Mouse (Mus musculus) c-Kit-positive CD71-positive TER-119-positive erythroid progenitor cells, embryonic 14.5 days (primary cell): ENCODE results near the gene Pnkd.
"Not testable (repeated sequence)": the region's sequence is repeated elsewhere in the genome, so short reads cannot be mapped to it uniquely, and the experiment has no call there.

ENCODE experiments used
- DNase-seq: peaks from one replicate; pipeline ENCODE4 v3.0.0-alpha.2; 2013; ENCODE audit warnings: low spot score

Gene Pnkd

DNA sequence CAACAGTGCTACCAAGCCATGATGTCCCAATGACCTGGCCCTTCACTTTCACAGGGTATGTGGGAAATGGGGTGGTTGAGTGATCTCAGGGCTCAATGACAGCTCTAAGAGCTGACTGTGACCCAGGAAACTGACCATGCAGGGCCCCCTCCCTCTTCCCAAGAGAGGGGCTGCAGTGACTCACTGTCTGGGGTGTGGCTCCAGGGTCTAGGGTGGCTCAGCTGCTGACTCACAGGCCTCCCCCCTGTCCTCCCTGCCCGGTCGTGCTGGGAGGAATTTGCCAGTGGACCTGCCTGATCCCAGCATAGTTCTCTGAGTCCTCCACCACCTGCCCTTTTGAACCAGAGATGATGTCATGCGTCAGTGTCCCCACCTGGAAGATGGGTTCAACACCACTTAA lies 12.5 kb downstream of the Pnkd start:
- no peak for DNase-seq

DNA sequence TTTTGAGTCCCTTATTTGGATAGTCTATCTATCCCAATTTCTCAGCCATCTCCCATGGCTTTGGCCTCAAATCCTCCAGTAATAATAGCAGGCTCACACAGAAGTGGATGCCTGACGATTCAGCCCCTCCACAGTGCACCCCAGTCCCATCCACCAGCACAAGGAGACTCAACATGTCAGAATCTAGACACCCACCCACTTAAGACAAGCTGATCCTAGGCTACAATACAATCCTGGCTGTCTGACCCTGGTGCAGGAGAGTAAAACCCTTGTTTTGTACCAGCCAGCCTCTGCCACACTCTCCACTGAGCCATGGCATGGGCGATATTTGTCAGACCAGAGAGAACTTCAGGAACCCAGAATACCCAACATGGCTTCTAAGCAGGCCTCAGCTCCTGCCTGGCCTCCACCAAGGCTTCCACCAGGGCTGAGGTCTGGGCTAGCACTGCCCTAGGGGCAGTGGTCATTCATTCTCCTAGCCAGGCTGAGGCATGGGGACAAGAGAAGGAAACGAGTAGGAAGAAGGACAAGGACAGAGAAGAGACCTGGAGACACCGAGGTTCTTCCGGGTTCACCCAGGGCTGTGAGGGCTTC lies 13.5 kb downstream of the Pnkd start:
- DNase-seq: no peak

DNA sequence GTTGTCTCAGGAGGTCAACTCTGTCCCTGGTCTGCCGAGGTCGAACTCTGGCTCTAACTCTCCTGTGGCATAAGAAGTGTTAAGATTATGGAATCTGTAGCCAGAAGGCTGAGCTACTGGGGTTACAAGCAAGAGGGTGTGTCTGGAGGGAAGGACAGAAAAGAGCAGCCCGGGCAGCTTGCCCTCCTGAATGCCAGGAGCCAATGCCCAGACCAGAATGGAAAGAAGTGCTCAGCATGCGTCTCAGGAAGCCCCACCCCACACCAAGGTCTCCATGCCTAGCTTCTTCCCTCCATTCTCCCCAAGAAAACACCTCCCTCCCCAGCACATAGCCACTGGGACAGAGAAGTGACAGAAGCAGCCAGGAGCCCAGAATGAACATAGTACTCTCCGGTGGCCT lies 14.3 kb downstream of the Pnkd start:
- no peak for DNase-seq

DNA sequence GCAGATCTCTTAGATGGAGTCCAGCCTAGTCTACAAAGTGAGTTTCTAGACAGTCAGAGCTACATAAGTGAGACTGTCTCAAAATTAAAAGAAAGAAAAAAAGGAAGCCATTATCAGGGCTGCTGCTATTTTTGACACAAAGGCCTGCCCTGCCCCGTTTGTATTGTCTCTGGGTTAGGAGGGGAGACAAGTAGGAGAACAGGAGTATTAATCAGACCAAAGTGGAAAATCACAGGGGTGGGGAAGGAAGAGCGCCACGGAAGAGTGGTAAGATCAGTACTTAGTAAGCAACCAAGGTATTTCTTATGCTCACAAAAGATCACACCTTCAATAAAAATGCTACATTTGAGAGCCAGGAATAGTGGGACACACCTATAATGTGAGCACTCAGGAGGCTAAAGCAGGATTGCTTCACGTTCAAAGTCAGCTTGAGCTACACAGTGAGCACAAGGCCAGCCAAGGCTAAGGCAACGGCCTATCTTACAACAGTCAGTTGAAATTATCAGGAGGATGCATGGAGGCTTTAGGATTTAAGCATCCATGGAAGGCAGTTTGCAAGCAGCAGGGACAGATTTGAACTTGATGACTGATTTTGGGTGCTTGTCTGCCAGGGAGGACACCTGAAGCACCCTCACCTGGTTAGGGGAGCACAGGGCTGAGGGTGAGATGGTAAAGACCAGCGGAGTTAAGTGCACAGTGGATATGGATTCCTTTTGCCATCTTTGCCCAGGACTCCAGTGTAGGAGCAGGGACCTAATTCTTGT lies 15.8 kb downstream of the Pnkd start:
- DNase-seq: no peak

DNA sequence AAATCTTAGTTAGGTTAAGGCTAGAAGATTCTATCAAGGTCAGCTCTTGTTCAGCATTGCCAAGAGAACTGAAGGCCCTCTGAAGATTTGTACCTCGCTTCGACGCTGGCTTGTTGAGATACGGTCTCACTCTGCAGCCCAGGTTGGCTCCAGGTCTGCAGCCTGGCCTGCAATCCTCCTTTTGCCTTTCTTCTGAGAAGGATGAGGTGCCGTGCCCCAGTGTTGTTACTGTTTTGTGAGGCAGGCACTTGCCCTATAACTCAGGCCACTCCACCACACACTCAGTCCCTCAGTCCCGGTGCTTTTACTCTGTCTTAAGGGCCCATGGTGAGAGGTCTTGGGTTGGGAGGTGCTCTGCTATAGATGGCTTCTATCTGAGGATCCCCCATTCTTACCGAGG lies 17.5 kb downstream of the Pnkd start:
- no peak for DNase-seq

DNA sequence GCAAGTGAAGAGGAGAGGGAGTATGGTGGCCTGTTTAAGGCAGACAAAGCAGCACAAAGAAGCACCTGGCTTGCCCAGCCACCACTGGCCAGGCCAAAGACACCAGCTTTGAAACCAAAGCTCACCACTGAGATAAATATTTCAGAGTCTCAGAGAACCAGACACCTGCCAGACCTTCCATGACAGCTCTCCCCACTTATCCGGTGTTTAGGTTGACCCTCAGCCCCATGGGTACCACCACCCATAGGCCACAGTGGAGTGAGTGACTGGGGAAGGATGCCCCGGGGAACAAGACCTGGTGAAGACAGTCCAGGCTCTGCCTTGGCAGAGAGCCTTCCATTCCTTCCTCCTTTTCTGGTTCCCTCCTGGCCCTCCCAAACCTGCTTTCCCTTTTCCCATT lies 18.1 kb downstream of the Pnkd start:
- DNase-seq: no peak

DNA sequence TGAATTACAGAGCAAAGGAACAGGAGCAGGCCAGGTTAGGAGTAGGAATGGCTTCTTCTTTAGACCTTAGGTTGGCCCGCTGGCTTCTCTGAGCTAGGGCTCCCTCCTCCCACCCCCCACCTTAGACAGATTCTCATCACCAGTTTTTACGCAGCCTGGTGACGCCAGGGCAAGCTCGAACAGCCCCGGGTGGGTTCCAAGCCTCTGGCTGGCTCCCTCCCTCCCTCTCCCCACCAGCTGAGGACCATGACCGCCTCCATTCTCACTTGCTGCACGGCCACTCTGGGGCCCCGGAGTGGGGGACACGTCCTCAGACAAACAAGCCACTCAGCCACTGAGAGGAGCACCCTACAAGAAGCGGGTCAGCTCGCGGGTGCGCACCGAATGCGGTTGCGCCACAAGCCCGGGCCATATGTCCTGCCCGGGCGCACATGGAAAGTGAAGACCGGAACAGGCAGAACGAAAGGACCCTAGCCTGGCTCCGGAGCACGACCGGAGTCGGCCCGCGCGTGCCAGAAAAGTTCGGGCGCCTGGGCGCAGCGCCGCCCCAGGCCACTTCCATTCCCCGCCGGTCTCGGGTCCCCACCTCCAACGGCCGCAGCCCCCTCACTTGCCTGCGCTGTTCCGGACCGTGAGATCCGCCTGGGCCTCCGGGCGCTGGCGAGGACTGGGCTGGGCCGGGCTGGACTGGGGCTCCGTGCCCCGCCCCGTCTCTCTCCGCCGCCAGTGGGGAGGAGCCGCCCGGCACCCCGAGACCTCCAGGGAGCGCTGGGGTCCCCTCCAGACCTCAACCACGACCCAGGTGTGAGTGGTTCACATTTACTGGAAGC lies 19.0 kb downstream of the Pnkd start:
- peak; percentile 59 for DNase-seq

DNA sequence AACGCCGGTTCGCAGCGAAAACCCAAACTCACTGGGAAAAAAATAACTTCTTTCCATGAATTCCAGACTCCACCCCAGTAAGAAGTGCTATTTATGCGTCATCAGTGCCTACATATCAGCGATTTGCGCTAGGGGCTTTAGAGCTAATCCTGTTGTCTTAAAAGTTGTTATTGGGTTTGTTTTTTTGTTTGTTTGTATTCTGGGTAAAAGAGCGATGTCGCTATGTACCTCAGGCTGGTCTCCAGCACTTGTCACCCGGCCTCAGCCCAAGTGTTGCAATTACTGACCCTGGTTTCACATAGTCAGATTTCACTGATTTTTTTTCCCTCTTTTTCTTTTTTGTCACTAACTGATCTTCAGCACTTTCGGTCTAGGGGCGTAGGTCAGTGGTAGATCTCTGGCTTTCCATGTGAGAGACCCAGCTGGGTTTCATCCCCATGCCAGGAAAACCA lies 19.6 kb downstream of the Pnkd start:
- no peak for DNase-seq

DNA sequence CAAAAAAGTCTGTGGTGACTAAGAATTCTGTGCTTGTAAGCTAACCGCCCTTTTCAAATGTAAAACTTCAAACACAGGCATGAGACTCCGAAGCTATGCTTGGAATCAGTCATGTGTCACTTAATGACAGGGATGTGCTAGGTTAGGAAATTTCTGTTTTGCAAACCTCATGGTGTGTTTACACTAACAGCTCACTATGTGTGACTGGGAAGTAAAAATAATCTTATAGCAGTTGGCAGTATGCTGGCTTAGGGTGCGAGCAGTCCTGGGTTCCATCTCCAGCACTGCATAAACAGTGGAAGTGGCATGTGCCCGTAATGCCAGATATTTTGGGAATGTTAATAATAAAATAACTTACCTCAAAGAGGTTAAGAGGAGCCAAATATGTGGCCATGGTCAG lies 20.2 kb downstream of the Pnkd start:
- DNase-seq: no peak

DNA sequence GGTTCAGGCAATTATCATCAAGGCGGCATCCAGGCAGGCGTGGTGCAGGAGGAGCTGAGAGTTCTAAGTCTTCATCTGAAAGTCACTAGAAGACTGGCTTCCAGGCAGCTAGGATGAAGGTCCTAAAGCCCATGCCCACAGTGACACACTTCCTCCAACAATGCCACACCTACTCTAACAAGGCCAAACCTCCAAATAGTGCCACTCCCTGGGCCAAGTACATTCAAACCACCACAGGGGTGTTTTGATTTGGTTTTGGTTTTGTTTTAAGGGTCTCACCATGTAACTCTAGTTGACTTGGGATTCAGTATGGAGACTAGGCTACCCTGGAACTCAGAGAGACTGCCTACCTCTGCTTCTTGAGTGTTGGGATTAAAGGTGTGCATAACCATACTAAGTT lies 20.8 kb downstream of the Pnkd start, which contains the start of gene Tmbim1:
Gene Tmbim1 (minus strand): TSS at position 101 of the 400 bp plus-strand sequence.
- no peak for DNase-seq

DNA sequence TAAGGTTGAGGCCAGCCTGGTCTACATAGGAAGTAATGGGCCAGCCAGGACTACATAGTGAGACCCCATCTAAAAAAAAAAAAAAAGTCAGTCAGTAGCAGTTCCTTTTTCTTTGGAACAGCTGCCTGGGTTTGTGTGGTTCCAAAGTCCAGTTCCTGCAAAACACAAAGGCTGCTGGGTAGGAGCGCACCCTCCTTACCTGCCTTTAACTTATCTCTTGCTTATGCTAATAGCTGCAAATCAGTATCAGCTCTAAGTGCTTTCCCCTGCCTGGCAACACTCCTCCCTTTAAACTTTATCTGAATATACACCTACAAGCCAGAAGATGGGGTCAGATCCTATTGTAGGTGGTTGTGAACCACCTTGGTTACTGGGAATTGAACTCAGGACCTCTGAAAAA lies 22.4 kb downstream of the Pnkd start:
- DNase-seq: no peak

DNA sequence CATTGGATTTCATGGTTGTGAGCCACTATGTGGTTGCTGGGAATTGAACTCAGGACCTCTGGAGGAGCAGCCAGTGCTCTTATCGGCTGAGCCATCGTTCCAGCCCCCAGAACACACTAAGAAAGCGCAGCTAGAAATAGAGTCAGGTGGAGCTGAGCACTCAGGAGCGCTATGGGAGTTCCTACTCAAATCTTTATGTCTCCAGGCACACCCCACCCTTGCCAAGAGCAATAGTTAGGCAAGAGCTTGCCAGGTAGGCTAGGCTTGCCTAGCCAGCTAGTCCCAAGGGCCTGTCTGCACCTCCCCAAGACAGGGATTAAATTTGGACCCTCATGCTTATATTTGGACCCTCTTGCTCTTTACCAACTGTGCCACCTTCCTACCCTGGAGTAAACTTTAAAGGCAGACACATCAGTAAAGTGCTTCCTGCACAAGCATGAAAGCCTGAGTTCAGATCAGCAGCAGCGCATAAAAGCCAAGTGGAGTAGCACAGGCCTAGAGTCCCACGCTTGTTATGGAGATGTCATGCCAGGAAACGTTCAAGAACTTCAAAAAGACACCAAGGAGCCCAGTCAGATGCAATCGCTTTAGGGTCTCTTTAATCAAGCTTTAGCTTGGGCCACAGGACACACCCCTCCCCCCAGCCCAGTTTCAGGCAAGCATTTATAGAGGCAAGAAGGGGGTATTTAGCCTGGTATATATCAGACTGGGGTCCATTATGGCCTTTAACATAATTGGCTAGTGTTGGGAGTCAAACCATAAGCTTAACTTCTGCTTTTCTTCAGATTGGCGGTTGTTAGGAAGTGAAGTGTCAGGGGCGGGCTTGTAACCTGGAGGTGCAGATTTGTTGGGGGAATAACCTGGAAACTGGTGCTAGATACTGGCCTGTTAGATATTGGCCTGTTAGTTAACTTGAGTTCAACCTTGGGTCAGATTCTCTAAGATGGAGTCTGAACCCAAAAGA lies 23.6 kb downstream of the Pnkd start:
- DNase-seq: no peak

DNA sequence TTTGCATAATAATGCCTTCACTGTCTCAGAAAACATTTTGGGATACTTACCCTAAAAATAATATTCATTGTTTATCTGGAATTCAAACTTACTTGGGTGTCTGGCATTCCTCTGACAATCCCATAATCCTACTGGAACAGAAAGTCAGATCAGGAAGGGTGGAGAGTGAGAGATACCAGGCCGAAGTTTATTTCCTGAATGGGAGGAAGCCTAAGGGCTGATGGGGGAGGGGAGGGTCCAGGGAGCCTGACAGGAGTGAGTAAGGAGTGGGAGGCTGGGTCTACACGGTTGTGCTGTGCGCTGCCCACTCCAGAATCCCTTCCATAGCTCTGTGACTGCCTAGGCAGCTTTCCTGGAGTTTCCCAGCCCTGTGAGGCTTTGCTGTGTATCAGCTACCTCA lies 25.0 kb downstream of the Pnkd start:
- DNase-seq: no peak

DNA sequence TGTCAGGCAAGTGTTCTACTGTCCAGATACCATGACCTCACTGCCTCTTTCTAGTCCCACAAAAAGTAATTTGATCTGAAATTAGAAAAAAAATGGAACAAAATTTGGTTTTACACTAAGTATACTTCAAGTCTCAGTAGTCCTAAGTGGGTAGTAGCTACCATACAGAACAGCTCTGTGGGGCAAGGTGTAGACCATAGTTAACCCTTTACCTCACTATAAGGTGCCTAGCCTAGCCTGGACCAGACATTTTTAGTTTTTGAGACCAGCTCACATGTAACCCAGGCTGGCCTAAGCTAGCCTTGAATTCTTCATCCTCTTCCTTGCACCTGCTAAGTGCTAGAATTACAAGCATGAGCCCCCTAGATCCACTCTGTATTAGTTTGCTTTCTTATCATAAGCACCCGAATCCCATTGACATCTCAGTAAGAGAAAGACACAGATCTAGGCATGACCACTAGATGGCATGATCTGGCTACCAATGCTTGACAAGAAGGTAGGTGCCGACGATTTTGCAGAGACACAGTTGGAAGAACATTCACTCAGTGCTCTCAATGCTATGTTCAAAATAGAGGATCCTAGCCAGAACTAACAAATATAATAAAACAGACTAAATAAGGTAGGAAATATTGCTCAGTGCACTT lies 28.4 kb downstream of the Pnkd start:
- DNase-seq: peak; percentile 66

DNA sequence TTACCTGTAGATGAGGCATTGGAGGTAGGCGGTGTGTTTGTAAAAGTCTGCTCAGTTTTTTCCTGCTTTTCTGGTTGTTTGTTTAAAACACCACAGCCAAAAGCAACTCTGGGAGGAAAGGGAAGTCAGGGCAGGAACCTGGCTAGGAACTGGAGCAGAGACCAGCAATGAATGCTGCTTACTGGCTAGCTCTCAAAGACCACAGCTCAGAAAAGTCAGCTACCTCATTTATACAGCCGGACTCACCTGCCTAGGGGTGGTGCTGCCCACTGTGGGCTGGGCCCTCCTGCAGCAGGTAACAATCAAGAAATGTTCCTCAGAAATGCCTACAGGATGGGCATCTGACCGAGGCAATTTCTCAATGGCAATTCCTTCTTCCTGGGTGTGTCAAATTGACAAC lies 30.1 kb downstream of the Pnkd start:
- no peak for DNase-seq

DNA sequence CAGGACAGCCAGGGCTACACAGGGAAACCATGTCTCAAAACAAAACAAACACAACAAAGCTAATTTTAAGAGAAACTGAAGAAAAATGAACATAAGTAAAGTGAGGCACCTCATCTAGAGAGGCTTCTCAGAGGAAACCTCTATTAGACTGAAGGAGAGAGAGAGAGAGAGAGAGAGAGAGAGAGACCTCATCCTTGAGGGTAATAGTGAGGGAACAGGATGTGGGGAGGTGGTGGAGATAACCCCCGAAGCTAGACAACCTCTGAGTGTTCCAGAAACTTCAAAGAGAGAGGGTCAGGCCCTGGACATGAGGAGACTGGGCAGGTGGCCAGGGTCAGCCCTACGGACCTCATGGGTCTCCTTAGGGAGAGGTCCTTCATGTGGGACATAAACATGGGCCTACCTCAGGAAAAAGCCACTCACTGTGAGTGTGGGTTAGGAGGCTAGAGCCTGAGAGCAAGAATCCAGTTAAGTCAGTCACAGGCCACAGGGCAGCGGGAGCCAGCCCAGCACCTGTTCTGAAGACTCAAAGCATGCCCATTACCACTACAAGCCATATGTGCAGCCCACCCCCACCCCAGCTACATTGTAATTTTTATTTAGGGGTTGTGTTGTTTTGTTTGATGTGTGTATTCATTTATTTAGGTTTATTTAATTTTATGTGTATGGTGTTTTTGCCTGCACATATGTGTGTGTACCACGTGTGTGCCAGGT lies 31.5 kb downstream of the Pnkd start:
- DNase-seq: no peak

DNA sequence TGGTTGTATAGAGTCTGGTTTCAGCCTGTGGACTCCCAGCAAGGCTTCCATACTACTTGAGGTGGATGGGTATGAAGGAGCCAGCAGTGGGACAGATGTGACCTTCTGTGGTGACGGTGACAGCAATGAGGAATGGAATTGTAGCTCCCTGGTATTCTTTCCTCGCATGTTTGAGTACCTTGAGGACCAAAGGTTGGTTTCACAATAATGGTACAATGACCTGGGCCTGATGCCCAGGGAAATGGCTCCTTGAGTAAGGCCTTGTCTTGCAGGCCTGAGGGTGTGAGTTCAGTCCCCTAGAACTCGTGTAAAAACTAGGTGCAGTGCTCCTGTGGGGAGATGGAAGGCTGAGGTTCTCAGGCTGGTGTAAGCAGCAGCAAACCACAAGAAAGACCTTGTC lies 34.0 kb downstream of the Pnkd start:
- no peak for DNase-seq

DNA sequence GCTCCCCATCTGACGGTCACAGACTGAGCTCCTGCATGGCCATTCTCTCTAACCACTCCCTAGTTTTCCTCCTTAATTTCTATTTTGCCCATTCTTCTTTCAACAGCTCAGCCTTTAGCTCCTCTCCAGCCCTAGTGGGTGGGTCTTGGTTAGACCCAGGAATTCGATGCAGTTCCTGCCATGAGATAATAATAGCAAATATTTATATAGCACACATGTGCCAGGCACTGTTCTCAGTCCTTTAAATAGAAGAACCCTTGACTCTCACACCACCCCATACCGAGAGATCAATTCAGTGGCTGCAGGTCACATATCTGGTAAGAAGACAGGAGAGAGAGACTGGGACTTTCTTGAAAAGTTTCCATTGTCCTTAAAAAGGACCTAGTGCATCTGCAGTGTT lies 36.7 kb downstream of the Pnkd start:
- no peak for DNase-seq

DNA sequence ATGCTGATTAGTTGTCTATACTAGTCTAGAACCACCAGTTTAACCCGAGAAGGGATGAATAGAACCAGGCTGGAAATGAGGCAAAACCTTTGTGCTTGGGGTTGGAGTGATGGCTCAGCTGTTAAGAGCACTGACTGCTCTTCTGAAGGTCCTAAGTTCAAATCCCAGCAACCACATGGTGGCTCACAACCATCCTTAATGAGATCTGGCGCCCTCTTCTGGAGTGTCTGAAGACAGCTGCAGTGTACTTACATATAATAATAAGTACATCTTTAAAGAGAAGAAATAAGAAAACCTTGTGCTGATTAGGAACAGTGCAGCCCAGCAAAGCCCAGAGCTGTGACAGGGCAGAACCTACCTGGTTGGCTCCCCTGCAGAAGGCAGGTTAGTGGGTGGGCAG lies 42.2 kb downstream of the Pnkd start:
- not testable (repeated sequence) for DNase-seq

DNA sequence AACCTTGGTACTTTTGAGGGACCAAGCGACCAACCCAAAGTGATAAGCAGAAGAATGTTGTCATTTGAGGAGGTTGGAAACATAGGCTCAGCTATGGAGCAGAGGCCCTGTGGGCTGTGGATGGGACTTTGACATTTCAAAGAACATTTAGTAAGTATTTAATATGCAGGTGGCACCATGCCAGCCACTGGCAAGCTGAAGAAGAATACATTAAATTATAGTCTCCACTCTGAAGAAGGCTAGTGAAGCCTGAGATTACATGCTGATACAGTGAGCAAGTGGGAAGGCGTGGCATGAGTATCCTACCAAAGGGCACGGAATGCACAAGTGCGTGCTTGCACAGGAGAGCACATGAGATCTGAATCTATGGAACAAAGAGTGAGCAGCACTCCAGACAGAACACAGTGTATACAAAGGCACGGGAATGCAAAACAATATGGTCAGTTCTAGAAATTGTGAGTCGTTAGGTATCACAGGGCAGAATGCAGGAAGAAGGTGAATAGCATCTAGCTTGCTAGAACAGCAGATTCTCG lies 45.2 kb downstream of the Pnkd start:
- DNase-seq: no peak
